27 mouse cellular contexts compared by ENCODE assay signal in genomic region chr16:23596696-23597095, GRCm38 (mm10).
DNase-seq lines count a peak whose midpoint lies in the region; ATAC-seq and TF ChIP-seq lines count a peak whose summit lies in the region.
"Had no signal": no experiment of that assay in that cellular context is flagged by ENCODE, and none has a peak within 500 bp of the region (broad histone marks: within the 10 kb centered on the region; RNA-seq: fewer than 3 reads in every experiment).

No protein-coding gene starts in this region.

- H3K9ac ChIP-seq in embryonic facial prominence, embryonic 14.5 days (ENCODE audit: low read depth, low read length), result no peak overlapping the region
- no peak overlapping the region for H3K9ac ChIP-seq in neural tube, embryonic 12.5 days
- no peak overlapping the region for H3K9ac ChIP-seq in neural tube, embryonic 13.5 days
- no peak overlapping the region for H3K9ac ChIP-seq in midbrain, postnatal 0 days (replicated peaks; ENCODE audit: low read length, poor library complexity, severe bottlenecking)
- H3K9ac ChIP-seq: heart, embryonic 13.5 days; intestine, embryonic 15.5 days; liver, embryonic 12.5 days; liver, postnatal 0 days; midbrain, embryonic 15.5 days; stomach, embryonic 15.5 days had no signal

- H3K27ac ChIP-seq in embryonic facial prominence, embryonic 14.5 days (replicated peaks; ENCODE audit: low read depth, low read length), result no peak overlapping the region
- no peak overlapping the region for H3K27ac ChIP-seq in embryonic facial prominence, embryonic 10.5 days (replicated peaks)
- H3K27ac ChIP-seq in neural tube, embryonic 12.5 days, result no peak overlapping the region
- 0 out of 2 replicates have a peak overlapping the region, but pooled peaks have one; percentile 14 for H3K27ac ChIP-seq in neural tube, embryonic 13.5 days (replicated peaks)
- H3K27ac ChIP-seq in midbrain, postnatal 0 days (ENCODE audit: low read depth, low read length), result no peak overlapping the region
- H3K27ac ChIP-seq: heart, embryonic 13.5 days; hindbrain, embryonic 10.5 days; intestine, embryonic 15.5 days; liver, embryonic 12.5 days; midbrain, embryonic 15.5 days; stomach, embryonic 15.5 days had no signal

- ATAC-seq in embryonic facial prominence, embryonic 14.5 days (ENCODE audit: low read depth), result no peak
- ATAC-seq in neural tube, embryonic 12.5 days (ENCODE audit: low FRiP score, low read depth), result peak; percentile 61; the same call in 1 of the 2 replicates
- ATAC-seq in neural tube, embryonic 13.5 days (ENCODE audit: low read depth), result peak; percentile 80
- no peak for ATAC-seq in midbrain, postnatal 0 days (ENCODE audit: low FRiP score)
- ATAC-seq: hindbrain, embryonic 16.5 days; intestine, embryonic 15.5 days; liver, embryonic 12.5 days; liver, postnatal 0 days; midbrain, embryonic 15.5 days; Patski had no signal

- H3K4me3 ChIP-seq in embryonic facial prominence, embryonic 14.5 days (ENCODE audit: low read depth, low read length), result no peak overlapping the region
- no peak overlapping the region for H3K4me3 ChIP-seq in embryonic facial prominence, embryonic 10.5 days
- H3K4me3 ChIP-seq in neural tube, embryonic 12.5 days, result no peak overlapping the region
- H3K4me3 ChIP-seq in neural tube, embryonic 13.5 days, result no peak overlapping the region
- no peak overlapping the region for H3K4me3 ChIP-seq in midbrain, postnatal 0 days (ENCODE audit: low read depth, low read length)
- H3K4me3 ChIP-seq: heart, embryonic 13.5 days; hindbrain, embryonic 10.5 days; intestine, embryonic 15.5 days; liver, embryonic 12.5 days; megakaryocyte, embryonic 14.5 days; midbrain, embryonic 15.5 days; stomach, embryonic 15.5 days had no signal

- H3K4me2 ChIP-seq in embryonic facial prominence, embryonic 14.5 days (ENCODE audit: low read depth, low read length), result no peak overlapping the region
- no peak overlapping the region for H3K4me2 ChIP-seq in neural tube, embryonic 12.5 days (replicated peaks)
- H3K4me2 ChIP-seq in neural tube, embryonic 13.5 days, result no peak overlapping the region
- no peak overlapping the region for H3K4me2 ChIP-seq in midbrain, postnatal 0 days (ENCODE audit: low read depth, low read length, poor library complexity, severe bottlenecking)
- H3K4me2 ChIP-seq: heart, embryonic 13.5 days; intestine, embryonic 15.5 days; liver, embryonic 12.5 days; midbrain, embryonic 15.5 days; stomach, embryonic 15.5 days had no signal

- H3K4me1 ChIP-seq in embryonic facial prominence, embryonic 14.5 days (ENCODE audit: control insufficient read depth, insufficient read depth, low read length), result no peaks in the 10 kb centered on the region
- no peaks in the 10 kb centered on the region for H3K4me1 ChIP-seq in embryonic facial prominence, embryonic 10.5 days
- H3K4me1 ChIP-seq in neural tube, embryonic 12.5 days, result peaks cover 4% of the 10 kb centered on the region; the same call in 1 of the 2 replicates
- peaks cover 16% of the 10 kb centered on the region for H3K4me1 ChIP-seq in neural tube, embryonic 13.5 days (replicated peaks)
- H3K4me1 ChIP-seq in midbrain, postnatal 0 days (ENCODE audit: insufficient read depth, low read length), result no peaks in the 10 kb centered on the region
- H3K4me1 ChIP-seq: heart, embryonic 13.5 days; hindbrain, embryonic 10.5 days; intestine, embryonic 15.5 days; liver, embryonic 12.5 days; midbrain, embryonic 15.5 days; stomach, embryonic 15.5 days had no signal

- no peak for TF ChIP-seq CTCF in midbrain, postnatal 0 days (IDR thresholded peaks at IDR 0.05)

- DNase-seq in embryonic facial prominence, embryonic 14.5 days (ENCODE audit: low spot score), result peak; percentile 39
- no peak for DNase-seq in embryonic facial prominence, embryonic 10.5 days (ENCODE audit: low spot score)
- no peak for DNase-seq in neural tube, embryonic 10.5 days (ENCODE audit: extremely low spot score, low spot score)
- no peak for DNase-seq in cerebellum, postnatal 14 days
- no peak for DNase-seq in adrenal gland, adult 18-20 months (ENCODE audit: low spot score in 2 of 2)
- DNase-seq in midbrain, postnatal 0 days (ENCODE audit: low spot score), result no peak
- DNase-seq: adrenal gland, postnatal 14 days; cerebellum, adult 2 months; cerebellum, postnatal 25 days; heart, postnatal 10 days; kidney, adult 2 months; kidney, postnatal 4 days; left cerebral cortex, postnatal 4 days; liver, postnatal 0 days; lung, postnatal 4 days had no signal

- H3K27me3 ChIP-seq in embryonic facial prominence, embryonic 14.5 days (replicated peaks; ENCODE audit: control insufficient read depth, insufficient read depth, low read length), result no peaks in the 10 kb centered on the region
- H3K27me3 ChIP-seq in embryonic facial prominence, embryonic 10.5 days (replicated peaks; ENCODE audit: low read depth, poor library complexity, severe bottlenecking), result no peaks in the 10 kb centered on the region
- no peaks in the 10 kb centered on the region for H3K27me3 ChIP-seq in neural tube, embryonic 12.5 days (replicated peaks)
- no peaks in the 10 kb centered on the region for H3K27me3 ChIP-seq in neural tube, embryonic 13.5 days
- no peaks in the 10 kb centered on the region for H3K27me3 ChIP-seq in midbrain, postnatal 0 days (ENCODE audit: insufficient read depth, low read length)
- H3K27me3 ChIP-seq: heart, embryonic 13.5 days; intestine, embryonic 15.5 days; liver, embryonic 12.5 days; megakaryocyte, embryonic 14.5 days; midbrain, embryonic 15.5 days; Patski; stomach, embryonic 15.5 days had no signal

- 83% methylated on average over 3 of the region's 3 CpGs for WGBS in embryonic facial prominence, embryonic 14.5 days
- 84% methylated on average over 3 of the region's 3 CpGs for WGBS in embryonic facial prominence, embryonic 10.5 days
- 45% methylated on average over 3 of the region's 3 CpGs for WGBS in neural tube, embryonic 12.5 days
- WGBS in neural tube, embryonic 13.5 days, result 33% methylated on average over 3 of the region's 3 CpGs
- 64% methylated on average over 3 of the region's 3 CpGs for WGBS in midbrain, postnatal 0 days

- H3K9me3 ChIP-seq in embryonic facial prominence, embryonic 14.5 days (ENCODE audit: control insufficient read depth, low read length), result no peaks in the 10 kb centered on the region
- no peaks in the 10 kb centered on the region for H3K9me3 ChIP-seq in embryonic facial prominence, embryonic 10.5 days
- no peaks in the 10 kb centered on the region for H3K9me3 ChIP-seq in neural tube, embryonic 12.5 days
- H3K9me3 ChIP-seq in neural tube, embryonic 13.5 days, result no peaks in the 10 kb centered on the region
- H3K9me3 ChIP-seq in midbrain, postnatal 0 days (ENCODE audit: low read length), result no peaks in the 10 kb centered on the region
- H3K9me3 ChIP-seq: heart, embryonic 13.5 days; hindbrain, embryonic 10.5 days; intestine, embryonic 15.5 days; liver, embryonic 12.5 days; midbrain, embryonic 15.5 days; stomach, embryonic 15.5 days had no signal

- H3K36me3 ChIP-seq in embryonic facial prominence, embryonic 14.5 days (ENCODE audit: control insufficient read depth, insufficient read depth, low read length), result no peaks in the 10 kb centered on the region
- no peaks in the 10 kb centered on the region for H3K36me3 ChIP-seq in embryonic facial prominence, embryonic 10.5 days (replicated peaks)
- no peaks in the 10 kb centered on the region for H3K36me3 ChIP-seq in neural tube, embryonic 12.5 days
- H3K36me3 ChIP-seq in neural tube, embryonic 13.5 days, result no peaks in the 10 kb centered on the region
- H3K36me3 ChIP-seq in midbrain, postnatal 0 days (ENCODE audit: insufficient read depth, low read length), result no peaks in the 10 kb centered on the region
- H3K36me3 ChIP-seq: G1E; heart, embryonic 13.5 days; hindbrain, embryonic 10.5 days; intestine, embryonic 15.5 days; liver, embryonic 12.5 days; midbrain, embryonic 15.5 days; stomach, embryonic 15.5 days had no signal

Comparison
In these comparisons a context has a peak if more than half of its experiments do, and no peak if none do; other contexts are left out.
1. ATAC-seq: peak in neural tube, embryonic 12.5 days (single experiment) and neural tube, embryonic 13.5 days (single experiment); none in embryonic facial prominence, embryonic 14.5 days (single experiment) and midbrain, postnatal 0 days (single experiment).